Mouse (Mus musculus) heart, postnatal 25 days (tissue): ENCODE data around the gene Lcn4. TPM values are rescaled to one million over a fixed set of nuclear protein-coding genes. Genes with fewer than 3 reads are reported as not detected.
A peak's percentile ranks its signal among the peaks of the same experiment; 100 is the strongest.
"Not testable (repeated sequence)": the region's sequence is repeated elsewhere in the genome, so short reads cannot be mapped to it uniquely, and the experiment has no call there.

ENCODE experiments used
- DNase-seq: peaks from one replicate; pipeline ENCODE4 v3.0.0; 2022; ENCODE audit warnings: low spot score
- intact Hi-C: fragments of 180-260 bp; cut with DNase I; formaldehyde crosslinking; loops from one replicate; pipeline ENCODE4 v1.15.1; 2025
- total RNA-seq, 2 experiments: library from RNA; stranded (reverse); gene quantifications; 2 replicates each; pipeline ENCODE4 v1.2.3; 2021

The Lcn4 gene
- not detected for total RNA-seq

DNA sequence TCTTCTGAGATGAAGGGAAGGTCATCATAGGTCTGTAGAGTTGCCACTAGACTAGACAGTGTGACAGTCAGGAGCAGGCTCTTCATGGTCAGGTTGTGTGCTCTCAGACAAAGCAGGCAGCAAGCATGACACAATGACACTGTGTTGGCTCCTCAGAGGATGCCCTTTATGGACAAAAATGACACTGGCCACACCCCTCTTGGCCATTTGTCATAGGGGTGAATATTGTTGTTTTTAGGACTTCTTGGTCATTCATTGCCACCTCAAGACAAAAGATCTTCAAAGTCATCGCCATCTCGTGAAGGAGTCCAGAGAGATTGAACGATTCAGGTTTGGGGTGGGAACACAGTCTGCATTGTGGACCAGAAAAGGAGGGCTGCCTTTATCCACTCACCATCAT is at the start of gene Lcn4:
Gene Lcn4 (minus strand): TSS at position 101 of the 400 bp plus-strand sequence.
- DNase-seq: no peak
- intact Hi-C loops: no loop called here

GRCm38 (mm10) chr2:26686171-26686675 is 15.1 kb upstream of the Lcn4 start:
- no peak for DNase-seq
- intact Hi-C loops: no loop called here

GRCm38 (mm10) chr2:26668746-26669145 is 2.3 kb downstream of the Lcn4 start:
- intact Hi-C loops: no loop called here
- DNase-seq: no peak

GRCm38 (mm10) chr2:26663551-26663950 is 7.5 kb downstream of the Lcn4 start:
- DNase-seq, intact Hi-C loops: not testable (repeated sequence)

DNA sequence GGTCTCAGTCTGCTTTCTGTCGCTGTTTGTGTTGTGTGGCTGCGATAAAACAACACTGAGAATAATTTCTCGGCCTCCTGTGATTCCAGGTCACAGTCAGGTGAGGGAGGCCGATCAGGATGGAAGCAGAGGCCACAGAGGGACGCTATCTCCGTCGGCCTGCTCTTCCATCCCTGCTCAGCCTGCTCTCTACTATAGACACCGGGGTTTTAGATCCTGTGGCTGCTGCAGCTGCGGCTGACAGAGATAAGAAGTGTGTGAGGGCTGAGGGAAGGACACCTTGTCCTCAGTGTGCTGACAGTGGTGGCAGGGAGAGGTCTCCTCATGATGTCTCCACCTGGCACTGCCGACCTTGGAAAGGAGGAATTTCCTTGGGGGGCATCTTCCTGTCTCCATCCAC is 8.0 kb downstream of the Lcn4 start:
- intact Hi-C loops: no loop called here
- DNase-seq: no peak

GRCm38 (mm10) chr2:26662509-26662882 is 8.6 kb downstream of the Lcn4 start:
- intact Hi-C loops: no loop called here
- no peak for DNase-seq

DNA sequence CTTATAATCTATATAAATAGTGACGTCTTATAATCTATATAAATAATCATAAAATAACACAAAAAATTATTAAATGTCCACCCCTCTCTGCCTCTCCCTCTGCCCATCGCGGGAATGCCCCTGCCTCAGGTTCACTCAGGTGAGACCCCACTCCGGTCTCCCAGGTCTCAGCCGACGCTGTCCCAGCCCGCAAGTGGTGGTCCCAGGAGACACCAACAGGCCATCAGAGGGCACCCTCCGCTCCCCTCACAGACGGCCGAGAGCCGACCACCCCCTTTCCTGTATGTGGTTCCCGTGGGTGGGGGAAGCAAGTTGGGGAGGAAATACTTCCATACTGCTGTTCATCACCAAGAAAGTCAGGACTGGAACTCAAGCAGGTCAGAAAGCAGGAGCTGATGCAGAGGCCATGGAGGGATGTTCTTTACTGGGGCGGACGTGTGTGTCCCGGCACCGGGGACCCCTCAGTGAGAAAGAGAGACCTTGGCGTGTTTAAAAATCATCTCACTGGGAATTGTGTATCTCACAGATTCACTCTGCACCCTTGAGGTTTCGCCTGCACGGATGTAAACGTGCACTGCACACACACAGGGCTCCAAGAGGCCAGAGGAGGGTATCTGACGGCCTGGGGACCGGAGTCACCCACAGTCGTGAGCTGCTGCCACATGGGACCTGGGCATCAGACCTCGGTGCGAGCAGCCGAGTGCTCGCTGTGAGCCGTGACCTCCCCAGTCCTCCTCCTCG is 9.1 kb downstream of the Lcn4 start:
- intact Hi-C loops: no loop called here
- DNase-seq: no peak

DNA sequence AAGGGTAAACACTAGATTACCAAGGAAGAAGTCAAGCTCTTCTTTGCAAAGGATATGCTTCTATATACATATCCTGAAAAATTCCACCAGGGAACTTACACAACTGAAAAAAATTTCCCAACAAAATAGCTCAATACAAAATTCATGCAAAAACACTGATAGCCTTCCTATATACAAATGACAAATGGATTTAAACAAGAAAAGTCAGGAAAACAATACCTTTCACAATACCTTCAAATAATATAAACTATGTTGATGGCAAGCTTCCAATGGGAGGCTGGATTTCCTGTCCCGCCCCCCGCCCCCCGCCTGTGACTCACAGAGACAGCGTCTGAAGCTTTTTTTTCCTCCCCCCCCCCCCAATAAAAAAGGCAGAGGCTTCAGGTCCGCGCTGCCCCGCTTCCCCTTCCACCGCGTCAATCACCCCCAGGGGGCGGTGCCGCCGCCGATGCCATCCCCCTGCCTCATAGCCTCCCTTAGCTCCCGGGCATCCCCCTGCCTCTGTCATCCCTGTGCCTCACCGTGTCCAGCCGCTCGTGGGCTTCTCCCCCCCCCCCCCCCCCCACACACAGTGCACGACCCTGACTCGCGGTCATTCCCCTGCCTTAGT is 9.8 kb downstream of the Lcn4 start:
- DNase-seq: no peak
- intact Hi-C loops: no loop called here

- no peak for DNase-seq
- intact Hi-C loops: no loop called here
Measured at GRCm38 (mm10) chr2:26657426-26657825, 13.7 kb downstream of the Lcn4 start.

GRCm38 (mm10) chr2:26654687-26655086 is 16.4 kb downstream of the Lcn4 start:
- intact Hi-C loops: no loop called here
- DNase-seq: no peak

- intact Hi-C loops: loop anchor here (5.0 kb wide), 2 partner anchors 391 to 591 kb away; no protein-coding TSS in a partner anchor
- peak; percentile 54 for DNase-seq
Measured at GRCm38 (mm10) chr2:26646643-26647293, 24.3 kb downstream of the Lcn4 start.

DNA sequence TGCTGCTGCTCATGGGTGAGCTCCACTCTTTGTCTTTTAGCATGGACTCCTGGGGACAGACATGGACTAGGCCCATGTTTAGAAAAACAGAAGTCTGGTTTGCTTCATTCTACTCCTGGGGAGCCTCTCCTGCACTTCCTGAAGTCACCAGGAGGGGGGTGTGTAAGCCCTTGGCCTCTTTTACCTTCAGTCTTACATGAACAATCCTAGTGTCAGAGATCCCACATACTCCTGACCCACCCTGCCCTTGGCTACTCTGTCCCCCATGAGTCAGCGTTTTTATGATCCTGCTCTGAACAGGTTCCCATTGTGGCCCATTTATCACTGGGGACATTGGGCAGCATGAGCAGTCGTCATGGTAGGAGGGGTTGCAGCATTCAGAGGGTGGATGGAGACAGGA is 27.1 kb downstream of the Lcn4 start:
- DNase-seq: no peak
- intact Hi-C loops: no loop called here

GRCm38 (mm10) chr2:26641006-26641647 is 30.0 kb downstream of the Lcn4 start:
- intact Hi-C loops: loop anchor here (2.0 kb wide), 3 partner anchors 38 to 260 kb away; no protein-coding TSS in a partner anchor
- DNase-seq: no peak

DNA sequence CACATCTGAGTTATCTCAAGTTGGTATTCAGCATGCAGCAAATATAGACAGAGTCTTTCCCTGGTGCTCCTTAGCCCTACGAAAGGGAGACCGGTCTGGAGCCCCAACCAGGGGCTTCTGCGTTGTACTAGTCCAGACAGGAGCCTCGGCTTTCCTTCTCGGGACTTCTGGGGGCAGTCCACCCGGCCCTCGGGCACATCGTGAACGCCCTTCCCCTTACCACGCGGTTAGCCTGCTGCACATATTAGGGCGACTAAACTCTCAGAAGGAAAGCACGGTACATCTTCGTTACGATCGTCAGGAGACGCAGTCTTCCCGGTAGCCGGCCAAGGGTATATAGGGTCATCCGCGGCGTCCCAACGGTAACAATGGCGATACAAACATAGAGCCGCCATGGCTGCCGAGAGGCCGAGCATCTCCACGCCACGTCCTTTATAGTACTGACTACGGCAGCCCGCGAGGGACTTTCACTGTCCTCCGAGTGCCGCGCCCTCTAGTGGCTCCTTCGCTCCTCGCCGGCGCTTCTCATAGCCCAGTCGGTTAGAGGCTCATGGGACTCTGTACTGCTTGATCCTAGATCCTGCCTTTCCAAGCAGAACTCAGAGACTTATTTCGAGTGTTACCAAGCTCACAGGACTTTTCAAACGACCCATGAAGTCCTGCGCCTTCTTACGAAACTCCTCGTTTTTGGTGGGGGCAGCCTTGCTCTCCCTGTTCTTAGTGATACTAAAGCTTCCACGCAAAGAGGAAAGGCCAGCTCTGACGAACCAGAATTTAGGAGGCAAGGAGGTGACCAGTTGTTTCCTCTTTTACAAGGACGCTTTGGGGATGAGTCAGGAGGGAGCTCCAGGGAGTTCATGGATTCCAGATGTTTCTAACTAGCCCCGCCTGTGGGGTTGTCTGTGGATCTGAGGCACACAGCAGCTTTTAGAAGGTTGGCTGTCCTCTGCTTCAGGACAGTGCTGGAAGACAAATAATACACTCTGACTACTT is 30.9 kb downstream of the Lcn4 start:
- intact Hi-C loops: loop anchor here (2.0 kb wide), 3 partner anchors 37 to 261 kb away; no protein-coding TSS in a partner anchor
- DNase-seq: peak; percentile 90

- intact Hi-C loops: no loop called here
- no peak for DNase-seq
Measured at GRCm38 (mm10) chr2:26639083-26639482, 32.0 kb downstream of the Lcn4 start.

GRCm38 (mm10) chr2:26638572-26638971 is 32.5 kb downstream of the Lcn4 start:
- intact Hi-C loops: no loop called here
- DNase-seq: no peak

- intact Hi-C loops: no loop called here
- no peak for DNase-seq
Measured at GRCm38 (mm10) chr2:26638039-26638438, 33.0 kb downstream of the Lcn4 start.

DNA sequence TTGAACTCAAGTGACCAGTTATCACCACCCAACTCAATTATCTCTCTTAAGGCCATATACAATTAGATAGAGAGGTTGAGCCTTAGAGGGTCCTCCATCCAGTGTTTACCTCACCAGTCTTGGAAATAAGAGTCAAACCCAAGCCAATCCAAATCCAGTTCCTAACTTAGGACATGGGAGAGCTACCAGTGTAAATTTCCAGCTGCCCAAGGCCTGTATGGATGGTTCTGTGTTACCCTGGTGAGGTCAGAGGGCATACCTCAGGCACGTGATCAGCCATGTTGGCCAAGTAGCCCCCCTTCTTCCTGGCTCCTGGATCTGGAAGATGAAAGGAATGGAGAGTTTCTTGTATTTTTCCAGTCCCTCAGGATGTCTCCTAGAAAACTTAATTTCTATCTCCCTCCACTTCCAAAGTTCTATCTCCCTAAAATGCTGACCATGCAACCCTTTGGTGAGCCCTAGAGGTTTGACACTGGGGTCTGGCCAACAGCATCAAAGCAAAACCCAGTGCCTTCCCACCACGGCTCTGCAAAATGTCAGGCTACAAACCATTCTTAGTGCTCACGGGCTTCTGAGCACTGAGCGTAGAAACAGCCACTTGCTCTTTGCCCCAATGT is 33.7 kb downstream of the Lcn4 start:
- no peak for DNase-seq
- intact Hi-C loops: no loop called here

DNA sequence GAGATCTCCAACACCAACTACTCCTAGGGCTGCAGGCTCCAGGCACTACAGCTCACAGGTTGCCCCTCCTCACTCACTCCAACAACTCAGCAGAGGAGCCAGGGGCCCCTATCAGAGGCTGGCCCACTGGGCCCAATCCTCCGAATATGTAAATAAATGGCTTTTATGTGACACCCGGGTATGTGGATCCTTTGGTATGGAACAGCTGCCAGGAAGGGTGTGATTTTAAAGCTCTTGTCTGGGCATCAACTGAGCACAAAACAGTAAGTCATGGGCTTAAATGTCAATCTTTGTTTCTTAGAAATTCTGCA is 34.8 kb downstream of the Lcn4 start:
- intact Hi-C loops: no loop called here
- no peak for DNase-seq
